Mouse (Mus musculus) midbrain, embryonic 10.5 days (tissue): ENCODE results near the gene Stom. TPM values are rescaled to one million over a fixed set of nuclear protein-coding genes. Genes with fewer than 3 reads are reported as not detected.

ENCODE experiments used
- DNase-seq: peaks from one replicate; pipeline ENCODE4 v3.0.0-alpha.2; 2017; ENCODE audit warnings: low spot score
- H3K27ac ChIP-seq: fragments of 300-500 bp; sonication (generic); replicated peaks from 2 replicates; pipeline ENCODE4 v1.5.1; 2016; ENCODE audit warnings: mild to moderate bottlenecking
- H3K27me3 ChIP-seq: fragments of 300-500 bp; sonication (generic); 2 replicates; pipeline ENCODE4 v1.6.1; 2016; ENCODE audit warnings: low read depth, mild to moderate bottlenecking; ENCODE audit not compliant: poor library complexity, severe bottlenecking
- H3K36me3 ChIP-seq: fragments of 300-500 bp; sonication (generic); 2 replicates; pipeline ENCODE4 v1.6.1; 2016; ENCODE audit warnings: mild to moderate bottlenecking, moderate library complexity
- H3K4me1 ChIP-seq: fragments of 300-500 bp; sonication (generic); 2 replicates; pipeline ENCODE4 v1.6.1; 2016
- H3K4me3 ChIP-seq: fragments of 300-500 bp; sonication (generic); 2 replicates; pipeline ENCODE4 v1.5.1; 2016; ENCODE audit warnings: mild to moderate bottlenecking, moderate library complexity
- H3K9me3 ChIP-seq: fragments of 300-500 bp; sonication (generic); replicated peaks from 2 replicates; pipeline ENCODE4 v1.6.1; 2016; ENCODE audit warnings: mild to moderate bottlenecking
- WGBS: fragments of 180-500 bp; shearing (Covaris S2); methylation state at CpG from one replicate; pipeline ENCODE4 v1.1.7; 2016; 5-methylcytosine and 5-hydroxymethylcytosine counted together
- polyA plus RNA-seq: library from polyadenylated mRNA; unstranded; fragments of >200 nt; fragmentation: Nextera tagmentation; extraction: Ambion mirVana; gene quantifications from 2 replicates; pipeline ENCODE4 v1.2.1, GENCODE M21; 2016

Gene Stom
- polyA plus RNA-seq, 1 experiment from 2014 or later: 12.8 TPM

- 80% methylated on average over 9 of the region's 9 CpGs for WGBS
- Histone ChIP-seq H3K36me3 (no peaks in the 10 kb centered on the region), H3K4me1 (peaks cover 12% of the 10 kb centered on the region), H3K27me3 (peaks cover 8% of the 10 kb centered on the region; the same call in 1 of the 2 replicates), H3K9me3 (no peaks in the 10 kb centered on the region), H3K27ac (no peak overlapping the region), H3K4me3 (no peak overlapping the region)
- no peak for DNase-seq
These were observed 70.4 kb downstream of the Stom start for GRCm38 (mm10) chr2:35266251-35266905.

- Histone ChIP-seq H3K4me3 (no peak overlapping the region), H3K27me3 (peaks cover 8% of the 10 kb centered on the region; the same call in 1 of the 2 replicates), H3K27ac (no peak overlapping the region; the same call in 1 of the 2 replicates), H3K4me1 (peaks cover 12% of the 10 kb centered on the region), H3K36me3 (no peaks in the 10 kb centered on the region), H3K9me3 (no peaks in the 10 kb centered on the region)
- no peak for DNase-seq
- WGBS: 92% methylated on average over 8 of the region's 8 CpGs
These were observed 71.0 kb downstream of the Stom start for GRCm38 (mm10) chr2:35265775-35266174.

GRCm38 (mm10) chr2:35265296-35265695 lies 71.5 kb downstream of the Stom start:
- Histone ChIP-seq H3K9me3 (no peaks in the 10 kb centered on the region), H3K27ac (no peak overlapping the region; the same call in 1 of the 2 replicates), H3K4me3 (no peak overlapping the region), H3K27me3 (peaks cover 8% of the 10 kb centered on the region; the same call in 1 of the 2 replicates), H3K36me3 (no peaks in the 10 kb centered on the region), H3K4me1 (peaks cover 7% of the 10 kb centered on the region)
- DNase-seq: no peak
- WGBS: 61% methylated on average over 8 of the region's 8 CpGs

GRCm38 (mm10) chr2:35264095-35264494 lies 72.7 kb downstream of the Stom start:
- H3K4me1 ChIP-seq: peaks cover 8% of the 10 kb centered on the region
- no peaks in the 10 kb centered on the region for H3K36me3 ChIP-seq
- no peak overlapping the region for H3K4me3 ChIP-seq
- WGBS: 68% methylated on average over 1 of the region's 1 CpGs
- H3K27me3 ChIP-seq: peaks cover 11% of the 10 kb centered on the region; the same call in 1 of the 2 replicates
- DNase-seq: no peak
- H3K9me3 ChIP-seq: no peaks in the 10 kb centered on the region
- no peak overlapping the region for H3K27ac ChIP-seq

Other genes starting within 250 kb of the Stom start
- 0.16 and 0.34 TPM in 2 replicates for gene AI182371, start 235.4 kb downstream of the Stom start, polyA plus RNA-seq
- gene Cntrl, start 227.5 kb downstream of the Stom start, polyA plus RNA-seq: 26.7 and 33.5 TPM in 2 replicates
- gene Rab14, start 135.9 kb downstream of the Stom start, polyA plus RNA-seq: 272 and 294 TPM in 2 replicates
- gene Gsn, start 80.6 kb downstream of the Stom start, polyA plus RNA-seq: 13.7 and 23.4 TPM in 2 replicates
- not detected in 2 replicates for gene 4930568D16Rik, start 30.8 kb upstream of the Stom start, polyA plus RNA-seq
- not detected in 2 replicates for gene 4930402F06Rik, start 60.2 kb upstream of the Stom start, polyA plus RNA-seq
- gene Ggta1, start 126.3 kb upstream of the Stom start, polyA plus RNA-seq: 5.0 and 6.0 TPM in 2 replicates
- gene Dab2ip, start 221.3 kb upstream of the Stom start, polyA plus RNA-seq: 19.7 and 24.7 TPM in 2 replicates